In genomic region chr8:9161606-9162005, GRCm38 (mm10) we compare ENCODE assay signal across 20 mouse cellular contexts.
DNase-seq lines count a peak whose midpoint lies in the region; ATAC-seq lines count a peak whose summit lies in the region.
"Had no signal": no experiment of that assay in that cellular context is flagged by ENCODE, and none has a peak within 500 bp of the region (broad histone marks: within the 10 kb centered on the region; RNA-seq: fewer than 3 reads in every experiment).

No protein-coding gene starts in this region.

- peak; percentile 22 for DNase-seq in kidney, adult 9 months
- no peak for DNase-seq in kidney, adult 11 months
- DNase-seq in kidney, postnatal 14 days, result peak; percentile 52
- peak; percentile 51 to 62 for DNase-seq in kidney, postnatal 25 days
- peak; percentile 54 to 71 for DNase-seq in kidney, postnatal 4 days
- DNase-seq: adrenal gland, adult 2 months; adrenal gland, postnatal 14 days; cerebellum, adult 11-12 months; cerebellum, adult 8-10 months; cerebellum, postnatal 10 days; forebrain, postnatal 0 days; gastrocnemius, postnatal 25 days; heart, adult 2 months had no signal

- H3K27ac ChIP-seq in kidney, embryonic 15.5 days, result no peak overlapping the region
- H3K27ac ChIP-seq: heart, adult 2 months; heart, embryonic 10.5 days; hindbrain, embryonic 12.5 days; hindbrain, embryonic 15.5 days had no signal

- H3K9me3 ChIP-seq in kidney, embryonic 15.5 days (replicated peaks), result no peaks in the 10 kb centered on the region
- H3K9me3 ChIP-seq: heart, embryonic 10.5 days; hindbrain, embryonic 12.5 days; hindbrain, embryonic 15.5 days had no signal

- no peak overlapping the region for H3K9ac ChIP-seq in kidney, embryonic 15.5 days
- H3K9ac ChIP-seq: forebrain, postnatal 0 days; hindbrain, embryonic 12.5 days; hindbrain, embryonic 15.5 days had no signal

- 0 out of 2 replicates have a peak, but pooled peaks cover 3% of the 10 kb centered on the region for H3K27me3 ChIP-seq in kidney, embryonic 15.5 days
- H3K27me3 ChIP-seq: hindbrain, embryonic 12.5 days; hindbrain, embryonic 15.5 days had no signal

- H3K36me3 ChIP-seq in kidney, embryonic 15.5 days, result no peaks in the 10 kb centered on the region
- H3K36me3 ChIP-seq: heart, embryonic 10.5 days; hindbrain, embryonic 12.5 days; hindbrain, embryonic 15.5 days had no signal

- H3K4me1 ChIP-seq in kidney, embryonic 15.5 days, result peaks cover 9% of the 10 kb centered on the region

- no peak for ATAC-seq in kidney, embryonic 15.5 days (replicated peaks; ENCODE audit: low FRiP score)
- no peak for ATAC-seq in erythroid progenitor cell, adult 5-6 weeks (replicated peaks; ENCODE audit: low FRiP score, poor library complexity, severe bottlenecking)
- ATAC-seq: CD4-positive, CD25-positive, alpha-beta regulatory T cell, adult 4 months; forebrain, embryonic 14.5 days; forebrain, postnatal 0 days had no signal

- WGBS in kidney, embryonic 15.5 days, result 59% methylated on average over 4 of the region's 4 CpGs

- H3K4me3 ChIP-seq in kidney, embryonic 15.5 days (replicated peaks), result no peak overlapping the region
- H3K4me3 ChIP-seq: heart, adult 2 months; heart, embryonic 10.5 days; hindbrain, embryonic 12.5 days; hindbrain, embryonic 15.5 days had no signal

- H3K4me2 ChIP-seq in kidney, embryonic 15.5 days, result no peak overlapping the region
- H3K4me2 ChIP-seq: hindbrain, embryonic 12.5 days; hindbrain, embryonic 15.5 days had no signal
